Comparison of ENCODE assay signal across 1 mouse cellular context in genomic region chr11:116435992-116436724, GRCm38 (mm10).
TF ChIP-seq lines count a peak whose summit lies in the region.

No protein-coding gene starts in this region.

TF ChIP-seq in CH12.LX, 34 proteins besides CTCF, POLR2A, EP300 and RAD21 (continued from another document):
- TF ChIP-seq ZC3H11A (IDR thresholded peaks at IDR 0.05; ENCODE audit: low read depth, low read length) (no peak), NELFE (IDR thresholded peaks at IDR 0.05; ENCODE audit: low read depth, low read length) (peak; percentile 5; the same call in 1 of the 2 replicates), TBP (conservative IDR thresholded peaks at IDR 0.05; ENCODE audit: low read depth, low read length) (no peak), ZNF384 (IDR thresholded peaks at IDR 0.05; ENCODE audit: low read depth, low read length) (peak; percentile 5; the same call in 1 of the 2 replicates), SIN3A (IDR thresholded peaks at IDR 0.05; ENCODE audit: low read length) (no peak; the same call in 1 of the 2 replicates), CHD2 (IDR thresholded peaks at IDR 0.05; ENCODE audit: low read length) (peak; percentile 80; the same call in 1 of the 2 replicates), USF1 (IDR thresholded peaks at IDR 0.05; ENCODE audit: low read depth, low read length) (no peak), HCFC1 (IDR thresholded peaks at IDR 0.05; ENCODE audit: low read depth, low read length) (no peak), ELF1 (IDR thresholded peaks at IDR 0.05; ENCODE audit: low read depth, low read length) (peak; percentile 53), SMC3 (IDR thresholded peaks at IDR 0.05; ENCODE audit: low read depth, low read length) (peak; percentile 4; the same call in 1 of the 2 replicates), TCF12 (IDR thresholded peaks at IDR 0.05; ENCODE audit: low read depth, low read length) (peak; percentile 54; the same call in 1 of the 2 replicates), PAX5 (IDR thresholded peaks at IDR 0.05; ENCODE audit: low read length) (no peak), ETS1 (conservative IDR thresholded peaks at IDR 0.05; ENCODE audit: low read depth, low read length) (peak; percentile 40; the same call in 1 of the 2 replicates), JUND (conservative IDR thresholded peaks at IDR 0.05; ENCODE audit: low read depth, low read length) (no peak), MAFK (IDR thresholded peaks at IDR 0.05; ENCODE audit: insufficient replicate concordance, low read length) (no peak)
